Mouse (Mus musculus) gastrocnemius, adult 18-20 months (tissue): ENCODE results near the gene Pdpn. TPM values are rescaled to one million over a fixed set of nuclear protein-coding genes. Genes with fewer than 3 reads are reported as not detected.
"Not testable (repeated sequence)": the region's sequence is repeated elsewhere in the genome, so short reads cannot be mapped to it uniquely, and the experiment has no call there.

ENCODE experiments used
- DNase-seq: peaks from one replicate; pipeline ENCODE4 v3.0.0; 2021; ENCODE audit warnings: low spot score
- long read RNA-seq, 2 experiments: library from polyadenylated mRNA; stranded (forward); transcript quantifications; one replicate each; pipeline ENCODE4 v2.0.0; 2021
- total RNA-seq, 2 experiments: library from RNA; stranded (reverse); gene quantifications; 2 replicates each; pipeline ENCODE4 v1.2.3; 2021

The Pdpn gene
- 1 to 10 TPM; 4.7 to 5.2 TPM for total RNA-seq
- long read RNA-seq, experiment 1, transcript Pdpn-201 (6 exons, 1,817 nt): major isoform, 6 of 6 reads
- long read RNA-seq, experiment 1, partial matches to known transcripts: 0 of 6 reads
- long read RNA-seq, experiment 1, other reads (novel, unspliced or antisense): 0 of 6 reads
- long read RNA-seq, experiment 2, partial matches to known transcripts: 1 of 2 reads
- long read RNA-seq, experiment 2, other reads (novel, unspliced or antisense): 0 of 2 reads

DNA sequence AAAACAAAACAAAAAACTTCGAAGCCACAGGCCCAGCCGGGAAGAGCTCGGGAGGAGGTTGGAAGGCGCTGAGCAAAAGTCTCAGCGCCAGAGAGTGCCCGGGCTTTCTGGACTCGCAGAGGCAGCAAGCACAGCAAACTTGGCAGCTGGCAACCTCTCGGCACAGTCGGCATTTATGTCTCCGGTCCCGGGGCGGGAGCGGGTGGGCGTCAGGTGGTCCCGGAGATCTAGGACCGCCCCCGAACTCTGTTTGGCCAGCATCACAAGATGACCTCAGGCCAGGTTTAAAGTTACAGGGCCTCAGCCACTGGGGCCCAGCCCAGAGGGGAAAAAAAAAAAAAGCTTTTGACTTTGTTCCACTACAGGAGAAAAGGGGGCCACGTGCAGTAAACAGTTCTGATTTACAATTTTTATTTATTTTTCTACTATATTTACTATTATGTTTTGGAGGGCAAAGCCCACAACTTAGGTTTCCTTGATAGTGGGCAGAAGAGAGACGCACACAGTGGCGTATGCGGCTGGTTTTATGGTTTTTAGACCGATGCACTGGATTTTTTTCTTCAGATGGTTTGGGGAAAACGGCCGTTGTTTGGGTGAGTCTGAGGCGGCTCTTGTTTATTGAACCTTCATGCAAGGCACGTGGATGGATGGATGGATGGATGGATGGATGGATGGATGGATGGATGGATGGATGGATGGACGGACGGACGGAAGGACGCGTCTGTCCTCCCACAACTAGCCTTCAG is at the start of gene Pdpn:
Gene Pdpn, minus strand, starts transcription at position 240 of the 746 bp plus-strand sequence.
- peak; percentile 52 for DNase-seq

DNA sequence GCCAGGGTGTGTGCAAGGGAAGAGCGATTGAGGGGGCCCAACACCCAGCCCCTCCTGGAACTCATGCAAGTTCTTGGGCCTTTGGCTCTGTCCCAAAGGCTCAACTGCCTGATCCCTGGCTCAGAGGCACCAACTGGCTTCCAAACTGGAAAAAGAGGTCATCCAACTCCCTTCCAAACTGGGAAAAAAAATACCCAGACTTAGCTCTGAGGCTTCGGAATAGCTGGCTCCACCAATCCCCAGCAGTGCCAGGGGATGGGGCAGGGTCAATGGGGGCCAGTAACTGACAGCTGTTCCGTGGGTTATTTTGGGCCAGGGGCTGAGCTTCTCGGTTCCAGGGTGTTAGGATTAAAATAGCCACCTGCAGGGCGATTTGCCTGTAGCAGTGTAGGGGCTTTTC is 49.3 kb upstream of the Pdpn start:
- DNase-seq: peak; percentile 77

DNA sequence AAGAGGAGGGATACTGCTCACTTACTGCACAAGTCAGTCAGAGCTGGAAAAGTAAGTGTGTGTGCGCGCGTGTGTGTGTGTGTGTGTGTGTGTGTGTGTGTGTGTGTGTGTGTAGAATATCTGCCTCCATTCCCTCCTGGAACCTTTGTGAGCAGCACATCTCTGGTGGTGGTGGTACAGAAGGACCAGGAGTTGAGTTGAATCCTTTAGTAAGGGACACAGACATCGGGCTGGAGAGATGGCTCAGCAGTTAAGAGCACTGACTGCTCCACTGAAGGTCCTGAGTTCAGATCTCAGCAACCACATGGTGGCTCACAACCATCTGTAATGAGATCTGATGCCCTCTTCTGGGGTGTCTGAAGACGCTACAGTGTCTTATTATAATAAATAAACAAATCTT is 46.1 kb upstream of the Pdpn start:
- not testable (repeated sequence) for DNase-seq

DNA sequence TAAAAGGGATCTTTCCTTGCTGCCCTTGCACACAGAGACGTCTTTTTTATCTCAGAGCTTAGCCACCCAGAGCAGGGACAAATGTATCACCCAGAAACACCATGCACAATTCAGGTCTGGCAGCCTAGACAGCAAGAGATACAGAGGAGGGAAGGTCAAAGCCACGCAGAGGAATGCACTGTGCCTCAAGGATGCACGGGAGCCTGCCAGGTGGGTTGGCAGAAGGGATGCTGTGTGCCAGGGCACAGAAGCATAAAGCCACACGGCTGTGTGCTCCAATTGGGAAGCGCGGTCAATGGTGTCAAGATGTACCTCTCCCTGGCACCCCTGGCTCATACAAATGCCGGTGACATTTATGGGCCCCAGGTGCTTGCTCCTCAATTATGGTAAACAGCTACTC is 42.1 kb upstream of the Pdpn start:
- DNase-seq: no peak

DNA sequence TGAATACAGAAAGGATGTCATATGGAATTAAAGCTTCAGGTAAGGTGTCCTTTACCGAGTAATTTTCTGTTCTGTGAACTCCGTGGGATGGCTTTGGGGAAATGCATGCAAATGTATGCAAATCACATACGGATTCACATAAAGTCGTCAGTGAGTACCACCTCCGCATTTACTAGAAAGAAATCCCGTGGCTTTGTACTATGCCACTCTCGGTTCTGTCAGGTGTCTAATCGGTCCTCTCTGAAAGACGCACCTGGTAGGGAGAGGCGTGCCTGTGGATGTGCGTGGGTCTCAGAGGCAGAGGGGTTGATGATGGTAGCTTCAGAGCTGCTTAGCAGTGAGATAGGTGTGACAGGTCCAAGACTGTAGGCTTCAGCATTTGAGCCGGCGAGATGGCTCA is 40.4 kb upstream of the Pdpn start:
- DNase-seq: no peak

DNA sequence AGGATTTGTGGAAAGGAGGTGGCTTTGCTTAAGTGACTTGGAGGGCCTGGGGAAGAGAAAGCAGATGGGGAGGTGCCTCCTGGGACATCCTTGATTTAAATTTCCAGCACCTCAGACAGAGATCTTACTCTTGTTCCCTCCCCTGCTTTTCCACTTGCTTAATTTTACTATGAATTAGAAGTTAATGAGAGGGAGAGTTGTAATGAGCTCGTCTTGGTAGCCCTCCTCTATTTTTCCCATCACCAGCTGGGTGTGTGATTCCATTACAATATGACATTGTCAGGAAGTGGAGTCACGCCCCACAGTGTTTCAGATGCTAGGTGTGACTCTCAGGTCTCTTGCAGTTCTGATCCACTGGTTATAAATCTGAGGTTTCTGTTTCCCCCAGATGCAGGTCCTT is 36.7 kb upstream of the Pdpn start:
- DNase-seq: no peak

DNA sequence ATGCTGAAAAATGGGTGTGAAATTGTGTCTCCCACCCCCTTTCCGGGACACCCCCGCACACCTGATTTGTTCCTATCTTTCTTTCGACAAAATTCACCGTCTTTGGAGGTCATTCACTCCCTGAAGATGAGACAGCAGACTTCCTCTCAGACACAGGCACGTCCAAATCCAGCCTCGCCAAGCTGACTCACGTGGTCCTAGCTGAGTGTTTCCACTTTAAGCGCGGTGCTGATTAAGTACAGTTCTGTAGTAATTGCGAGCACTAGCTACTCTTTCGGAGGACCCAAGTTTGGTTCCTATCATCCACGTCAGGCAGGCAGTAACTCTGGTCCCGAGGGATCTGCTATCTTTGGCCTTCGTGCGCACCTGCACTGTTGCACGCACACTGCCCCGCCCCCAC is 35.6 kb upstream of the Pdpn start:
- no peak for DNase-seq

DNA sequence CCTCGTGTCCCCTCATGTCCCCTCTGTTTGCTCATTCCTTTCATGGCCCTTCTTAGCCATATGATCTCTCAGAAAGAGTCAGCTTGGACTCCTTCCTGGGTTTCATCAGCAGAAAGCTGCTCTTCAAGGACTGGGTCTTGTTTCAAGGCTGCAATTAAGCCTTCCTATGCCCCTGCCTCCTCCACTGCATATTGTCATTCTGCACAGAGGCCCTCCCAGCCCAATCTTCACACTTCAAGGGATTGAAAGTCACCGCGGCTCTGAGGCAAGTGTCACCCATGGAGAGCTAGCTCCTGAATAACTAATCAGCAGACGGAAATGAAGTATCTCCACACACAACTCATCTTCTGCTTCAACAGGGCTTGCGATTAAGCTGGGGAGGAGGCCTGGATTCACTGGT is 34.8 kb upstream of the Pdpn start:
- DNase-seq: peak; percentile 34

DNA sequence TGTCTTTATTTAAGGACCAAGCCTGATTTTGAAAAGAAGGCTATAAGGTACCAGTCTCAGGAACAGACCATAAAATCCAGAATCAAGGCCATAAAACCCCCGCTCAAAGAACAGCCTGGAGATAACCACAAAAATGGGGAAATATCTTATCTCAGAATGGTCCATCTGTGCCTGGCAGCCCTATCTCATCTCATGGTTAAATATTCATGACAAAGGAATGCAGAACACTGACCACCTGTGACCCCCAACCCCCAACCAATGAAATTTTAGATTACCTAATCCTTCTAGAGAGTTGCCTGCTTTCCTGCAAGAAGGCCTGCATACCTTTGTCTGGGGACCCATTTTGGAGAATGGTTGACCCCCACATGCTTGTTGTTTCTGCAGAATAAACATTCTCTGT is 32.4 kb upstream of the Pdpn start:
- DNase-seq: no peak

DNA sequence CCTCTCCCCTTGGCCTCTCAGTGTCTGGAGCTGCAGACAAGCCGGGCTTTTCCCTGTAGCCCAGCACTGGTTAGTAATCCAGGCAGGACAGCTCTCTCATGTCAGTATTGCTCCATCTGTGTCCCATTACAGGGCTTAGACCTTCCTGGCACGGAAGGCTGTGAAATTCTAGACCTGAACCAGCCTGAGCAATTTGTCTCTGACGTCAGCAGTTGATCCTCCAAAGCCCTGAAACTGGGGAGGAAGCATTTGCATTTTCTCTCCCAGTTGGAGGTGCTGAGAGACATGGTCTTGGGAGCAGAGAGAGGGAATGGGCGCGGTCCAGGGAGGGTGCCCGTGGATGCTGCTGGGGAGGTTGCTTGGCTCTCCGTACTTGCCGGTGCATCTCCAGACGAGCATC is 31.2 kb upstream of the Pdpn start:
- peak; percentile 85 for DNase-seq

DNA sequence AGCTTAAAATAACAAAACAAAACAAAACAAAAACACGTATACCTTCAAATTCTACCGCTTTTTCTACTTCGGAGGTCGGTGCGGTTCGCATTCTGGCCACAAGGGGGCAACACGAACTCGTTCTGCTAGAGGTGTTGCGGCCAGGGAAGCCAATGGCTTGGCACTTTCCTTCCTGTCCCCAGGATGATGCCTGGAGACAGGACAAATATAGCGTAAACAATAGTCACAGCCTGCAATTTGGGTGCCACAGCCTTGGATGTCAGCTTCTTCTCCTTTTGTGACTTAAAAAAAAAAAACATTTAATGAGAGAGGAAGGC is 26.2 kb upstream of the Pdpn start:
- peak; percentile 78 for DNase-seq

DNA sequence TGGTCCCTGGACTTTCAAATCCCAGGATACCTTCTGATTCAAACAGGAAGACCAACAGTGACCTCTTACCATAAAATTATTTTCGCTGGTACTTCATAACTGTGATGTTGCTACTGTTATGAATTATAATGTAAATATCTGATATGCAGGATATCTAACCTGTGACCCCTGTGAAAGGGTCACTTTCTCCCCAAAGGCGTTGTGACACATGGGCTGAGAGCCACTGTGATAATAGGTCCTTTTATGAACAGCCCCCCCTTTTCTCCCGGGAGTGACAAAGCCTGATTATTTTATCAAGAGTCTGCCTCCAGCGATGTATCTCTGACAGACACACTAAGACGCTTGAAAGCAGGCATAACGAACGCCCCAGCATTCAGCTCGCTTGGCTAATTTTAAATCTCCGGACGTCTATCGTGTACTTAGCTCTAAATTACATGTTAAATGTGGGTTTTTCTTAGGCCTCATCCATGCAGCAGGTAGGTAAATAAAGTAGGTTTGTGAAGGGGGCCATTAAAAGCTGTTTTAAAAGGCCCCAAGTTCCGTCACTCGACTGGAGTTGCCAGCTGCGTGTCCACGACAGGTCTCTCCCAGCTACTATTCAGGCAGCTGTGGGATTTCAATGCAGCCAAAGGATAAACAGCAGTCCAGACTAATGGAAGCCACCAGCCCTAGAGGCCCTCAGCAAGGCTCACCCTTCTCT is 25.7 kb upstream of the Pdpn start:
- peak; percentile 3 for DNase-seq

DNA sequence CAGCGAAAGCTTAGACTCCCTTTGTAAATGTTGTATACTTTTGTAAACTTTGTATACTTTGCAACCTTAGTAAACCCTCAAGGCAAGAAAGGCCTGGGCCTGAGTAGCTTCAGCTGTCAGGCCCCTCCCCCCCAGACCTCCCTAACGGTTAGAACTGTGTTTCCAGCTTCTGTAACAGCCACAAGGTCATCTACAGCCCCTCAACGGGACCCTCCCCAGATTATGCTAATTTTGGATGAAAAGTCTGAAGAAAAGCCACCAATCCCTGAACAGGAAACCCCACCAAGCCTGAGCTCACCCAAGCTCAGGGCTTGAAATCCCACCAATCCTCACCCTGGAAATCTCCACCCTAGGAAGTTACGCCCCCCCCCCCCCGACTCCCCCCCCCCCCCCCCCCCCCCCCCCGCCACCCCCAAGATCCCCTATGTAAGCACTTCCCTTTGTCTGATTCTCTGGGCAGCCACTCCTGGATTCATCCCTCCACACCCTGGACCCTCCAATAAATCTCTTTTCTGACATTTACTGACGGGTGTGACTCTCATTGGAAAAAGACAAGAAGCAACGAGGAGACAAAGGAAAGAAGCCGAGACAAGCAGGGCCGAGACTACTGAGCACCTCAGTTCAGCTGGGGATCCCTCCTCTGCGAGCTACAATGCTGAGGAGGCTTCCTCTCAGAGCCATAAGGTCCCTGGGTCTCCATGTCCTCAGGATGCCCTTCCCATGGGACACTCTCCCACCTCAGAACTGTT is 25.0 kb upstream of the Pdpn start:
- DNase-seq: no peak

DNA sequence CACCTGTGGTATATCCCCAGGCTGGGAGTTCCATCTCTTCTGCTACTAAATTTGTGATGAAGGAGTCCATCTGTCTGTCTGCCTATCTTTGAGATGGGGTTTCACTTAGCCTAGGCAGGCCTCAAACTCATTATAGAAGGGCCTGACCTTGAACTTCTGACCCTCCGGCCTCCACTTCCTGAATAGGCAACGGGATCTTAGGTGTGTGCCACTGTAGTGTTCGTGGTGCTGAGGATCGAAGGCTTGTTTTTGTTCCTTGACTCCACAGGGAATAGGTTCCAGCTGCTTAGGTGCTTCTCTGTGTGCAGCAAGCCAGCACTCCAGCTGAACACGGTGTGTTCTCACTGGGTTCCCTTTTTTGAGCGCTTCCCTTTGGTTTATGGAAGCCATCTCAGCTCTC is 13.9 kb upstream of the Pdpn start:
- DNase-seq: no peak

DNA sequence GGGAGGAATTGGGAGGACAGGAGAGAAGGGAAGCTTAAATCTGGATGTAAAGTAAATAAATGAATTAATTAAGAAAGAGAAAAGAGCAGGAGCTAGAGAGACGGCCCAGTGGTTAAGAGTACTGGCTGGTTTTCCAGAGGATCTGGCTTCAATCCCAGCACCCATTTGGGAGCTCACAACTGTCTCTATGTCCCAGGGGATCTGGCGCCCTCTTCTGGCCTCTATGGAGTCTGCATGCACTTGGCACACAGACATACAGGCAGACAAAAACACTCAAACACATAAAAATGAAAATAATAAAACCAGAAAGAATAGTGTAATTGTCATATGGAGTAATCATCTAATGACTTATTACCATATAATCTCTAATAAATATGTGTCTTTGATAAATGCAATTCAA is 12.0 kb upstream of the Pdpn start:
- DNase-seq: peak; percentile 43

DNA sequence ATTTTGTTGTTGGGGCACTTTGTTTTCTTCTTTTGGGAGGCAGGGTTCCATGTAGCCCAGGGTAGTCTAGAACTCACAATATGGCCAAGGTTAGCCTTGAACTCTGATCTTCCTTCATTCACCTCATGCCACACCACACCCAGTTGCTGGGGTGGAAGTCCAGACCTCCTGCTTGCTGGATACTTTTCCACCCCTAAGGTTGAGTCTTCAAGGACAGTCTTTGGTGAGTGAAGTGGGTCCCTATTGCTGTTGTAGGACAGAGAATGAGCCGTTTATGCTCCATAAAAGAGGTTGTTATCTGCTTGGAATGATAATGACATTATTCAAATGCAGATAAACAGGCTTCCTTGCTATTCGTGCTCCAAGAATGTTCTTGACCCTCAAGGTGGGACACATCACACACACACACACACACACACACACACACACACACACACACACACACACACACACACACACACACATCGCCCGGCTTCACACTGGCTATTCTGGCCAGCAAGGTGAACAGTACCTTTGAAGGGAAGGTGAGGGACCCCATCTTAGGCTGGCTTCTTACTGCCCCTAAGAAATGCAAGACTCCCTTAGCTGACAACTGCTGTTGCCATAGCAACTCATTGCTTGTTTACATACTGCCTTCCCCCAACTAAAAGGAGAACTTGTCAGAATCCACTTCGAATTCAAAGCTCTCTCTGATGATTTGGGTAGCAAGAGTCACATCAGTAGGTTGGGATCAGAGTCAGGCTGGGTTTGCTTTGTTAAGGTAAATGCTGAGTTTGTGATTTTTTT is 6.8 kb upstream of the Pdpn start:
- DNase-seq: no peak

DNA sequence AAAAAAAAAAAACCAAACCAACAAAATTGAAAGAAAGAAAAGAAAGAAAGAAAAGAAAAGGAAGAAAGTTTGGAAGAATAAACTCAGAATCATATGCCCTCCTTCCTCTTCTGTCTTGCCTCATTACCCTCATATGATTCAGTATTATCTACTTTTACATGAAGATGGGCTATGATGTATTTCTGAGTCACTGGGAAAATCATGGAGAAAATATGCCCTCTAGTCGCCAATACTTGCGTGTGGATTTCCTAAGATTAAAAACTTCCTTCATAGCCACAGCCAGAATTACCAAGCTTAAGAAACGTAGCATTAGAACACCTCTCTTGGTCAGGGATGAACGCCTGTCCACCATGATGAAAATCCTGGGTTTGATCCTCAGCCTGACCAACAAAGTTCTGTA is 5.7 kb upstream of the Pdpn start:
- DNase-seq: no peak

DNA sequence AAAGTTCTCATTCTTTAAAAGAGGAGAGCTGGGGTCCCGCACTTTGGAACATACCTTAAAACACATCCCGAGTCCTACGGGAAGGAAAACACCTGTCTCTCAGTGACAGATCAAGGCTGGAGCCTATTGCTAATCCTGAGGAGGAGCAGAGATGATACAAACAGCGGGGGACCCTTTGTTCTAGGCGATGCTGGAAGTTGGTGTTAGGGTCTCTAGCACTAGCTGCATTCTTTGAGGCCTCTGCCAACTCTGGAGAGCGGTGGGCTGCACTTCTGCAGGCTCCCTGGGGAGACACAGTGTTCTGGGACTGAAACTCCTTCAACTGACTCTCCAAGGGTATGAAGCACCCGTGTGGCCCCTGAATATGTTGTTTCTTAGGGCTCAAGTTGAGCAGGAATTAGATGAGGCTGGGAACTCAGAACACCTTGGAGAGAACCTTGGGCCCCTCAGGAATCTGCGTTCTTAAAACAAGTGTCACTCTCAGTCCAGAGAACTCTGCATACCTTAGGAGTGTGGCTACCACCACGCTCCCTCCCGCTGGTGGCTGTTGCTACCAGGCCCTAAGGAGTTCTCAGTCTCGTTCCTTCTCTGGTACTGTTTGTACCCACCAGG is 3.0 kb upstream of the Pdpn start:
- no peak for DNase-seq

DNA sequence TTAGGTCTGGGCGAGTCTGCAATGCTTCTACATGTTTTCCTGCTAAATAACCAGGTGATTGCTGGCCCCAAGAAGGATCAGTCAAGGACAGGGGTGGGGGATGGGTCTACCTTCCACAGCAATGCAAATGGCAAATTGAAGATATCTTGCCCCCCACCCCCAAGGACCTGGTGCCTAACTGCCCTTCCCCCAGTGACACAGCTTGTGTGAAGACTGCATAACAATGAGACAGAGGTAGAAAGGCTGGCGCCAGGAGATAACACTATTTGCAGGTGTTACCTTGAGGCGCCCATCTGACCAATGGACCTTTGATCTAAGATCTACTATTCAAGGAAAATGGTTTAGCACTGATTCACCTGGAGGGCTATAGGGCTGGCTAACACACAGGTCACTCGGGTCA is 2.5 kb upstream of the Pdpn start:
- no peak for DNase-seq

DNA sequence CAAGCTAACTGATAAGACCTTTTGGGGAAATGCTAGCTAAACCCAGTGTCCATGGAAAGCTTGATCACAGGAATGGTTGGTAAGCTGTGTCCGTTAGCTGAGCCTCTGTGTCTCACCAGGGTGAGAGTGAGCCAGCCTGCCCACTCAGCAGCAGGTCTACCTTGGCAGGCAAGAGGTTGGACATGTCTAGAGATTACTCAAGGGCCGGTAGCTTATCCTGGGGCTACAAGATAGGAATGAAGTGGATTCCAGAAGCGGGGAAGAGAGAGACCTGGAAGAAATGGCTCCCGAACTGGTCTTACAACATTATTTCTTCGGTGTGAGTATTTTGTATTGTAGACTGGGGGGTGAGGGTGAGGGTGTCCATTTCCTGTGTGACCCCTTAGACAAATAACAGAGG is 1.7 kb upstream of the Pdpn start:
- no peak for DNase-seq

DNA sequence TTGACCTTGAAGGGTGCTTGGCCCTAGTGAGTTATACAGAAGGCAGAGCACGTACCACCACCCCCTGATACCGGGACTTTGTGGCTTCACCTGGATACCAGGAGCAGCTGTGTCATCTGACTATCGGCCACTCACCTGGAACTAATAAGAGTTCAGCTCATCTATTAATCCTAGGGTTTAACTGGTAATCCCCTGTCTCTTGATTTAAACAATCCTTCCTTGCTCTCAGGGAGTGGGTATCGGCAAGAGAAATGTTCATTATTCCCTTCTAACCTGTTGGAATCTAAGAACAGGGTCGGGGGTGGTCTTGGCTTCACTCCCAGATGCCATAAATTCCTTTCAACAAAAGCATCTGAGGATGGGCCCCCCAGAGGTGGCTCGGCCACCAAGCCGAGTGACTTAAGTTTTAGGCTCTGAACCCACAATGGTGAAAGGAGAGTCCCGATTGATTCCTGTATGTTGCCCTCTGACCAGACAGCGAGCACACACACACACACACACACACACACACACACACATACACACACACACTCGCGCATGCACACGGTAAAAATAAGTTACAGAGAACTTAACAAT is 837 bp upstream of the Pdpn start:
- DNase-seq: no peak
